Mouse (Mus musculus): ENCODE results near the gene Triobp. TPM values are rescaled to one million over a fixed set of nuclear protein-coding genes. Genes with fewer than 3 reads are reported as not detected.

The Triobp gene
- polyA plus RNA-seq, 1 experiment from 2014 or later, result 29.3 TPM

DNA sequence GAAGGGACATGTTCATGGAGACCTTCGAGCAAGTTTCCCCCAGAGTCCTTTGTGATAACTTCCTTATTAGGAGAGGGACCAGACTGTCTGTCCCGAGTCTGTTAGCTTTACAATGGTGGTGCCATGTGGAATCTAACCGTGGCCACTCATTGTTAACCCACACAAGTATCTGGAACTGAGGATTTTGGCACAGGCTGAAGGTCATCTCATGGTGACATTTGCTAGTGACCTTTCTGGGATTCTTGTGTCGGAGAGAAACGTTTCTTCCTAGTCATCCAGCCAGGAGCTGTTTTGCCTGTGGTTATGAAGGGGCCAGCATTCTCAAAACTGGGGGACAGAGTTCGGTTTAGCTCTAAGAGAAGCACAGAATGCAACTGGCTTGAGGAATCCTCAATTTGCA is 24.1 kb downstream of the Triobp start:
- H3K4me1 ChIP-seq (ENCODE audit: control insufficient read depth, insufficient read depth, low read length), result no peaks in the 10 kb centered on the region
- no peak overlapping the region for H3K4me3 ChIP-seq (ENCODE audit: low read depth, low read length)
- DNase-seq (ENCODE audit: low spot score) (no peak), ATAC-seq (no peak)
- H3K4me2 ChIP-seq (ENCODE audit: low read length), result no peak overlapping the region
- H3K9me3 ChIP-seq (replicated peaks; ENCODE audit: control insufficient read depth, low read length), result no peaks in the 10 kb centered on the region
- WGBS, result 84% methylated on average over 6 of the region's 6 CpGs
- H3K9ac ChIP-seq (ENCODE audit: low read length), result no peak overlapping the region
- no peak overlapping the region for H3K27ac ChIP-seq (ENCODE audit: low read depth, low read length)
- peaks cover 50% of the 10 kb centered on the region for H3K36me3 ChIP-seq (ENCODE audit: control insufficient read depth, insufficient read depth, low read length)
- H3K27me3 ChIP-seq (replicated peaks; ENCODE audit: control insufficient read depth, insufficient read depth, low read length), result no peaks in the 10 kb centered on the region

DNA sequence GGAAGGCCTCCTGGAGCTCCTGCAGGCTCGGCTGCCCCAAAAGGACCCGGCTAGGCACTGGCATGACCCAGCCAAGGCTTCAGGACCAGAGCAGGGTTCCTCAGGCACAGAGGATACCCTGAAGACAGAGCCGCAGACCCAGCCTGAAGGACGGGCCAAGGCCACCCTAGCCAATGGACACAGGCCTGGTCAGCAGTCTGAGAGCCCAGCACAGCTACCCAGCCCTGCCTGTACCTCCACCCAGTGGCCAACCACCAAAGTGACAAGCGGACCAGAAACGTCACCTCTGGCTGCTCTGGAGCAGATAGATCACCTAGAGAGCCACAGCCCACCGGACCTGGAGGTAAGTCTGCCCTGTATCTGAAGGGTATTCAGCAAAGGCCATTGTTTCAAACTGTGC is 26.4 kb downstream of the Triobp start:
- WGBS, result 82% methylated on average over 7 of the region's 7 CpGs
- Histone ChIP-seq H3K9me3 (replicated peaks; ENCODE audit: control insufficient read depth, low read length) (no peaks in the 10 kb centered on the region), H3K27ac (ENCODE audit: low read depth, low read length) (no peak overlapping the region), H3K4me3 (ENCODE audit: low read depth, low read length) (no peak overlapping the region), H3K4me2 (ENCODE audit: low read length) (no peak overlapping the region), H3K9ac (ENCODE audit: low read length) (no peak overlapping the region), H3K4me1 (ENCODE audit: control insufficient read depth, insufficient read depth, low read length) (no peaks in the 10 kb centered on the region), H3K36me3 (ENCODE audit: control insufficient read depth, insufficient read depth, low read length) (peaks cover 37% of the 10 kb centered on the region), H3K27me3 (replicated peaks; ENCODE audit: control insufficient read depth, insufficient read depth, low read length) (no peaks in the 10 kb centered on the region)
- DNase-seq (ENCODE audit: low spot score) (no peak), ATAC-seq (no peak)

DNA sequence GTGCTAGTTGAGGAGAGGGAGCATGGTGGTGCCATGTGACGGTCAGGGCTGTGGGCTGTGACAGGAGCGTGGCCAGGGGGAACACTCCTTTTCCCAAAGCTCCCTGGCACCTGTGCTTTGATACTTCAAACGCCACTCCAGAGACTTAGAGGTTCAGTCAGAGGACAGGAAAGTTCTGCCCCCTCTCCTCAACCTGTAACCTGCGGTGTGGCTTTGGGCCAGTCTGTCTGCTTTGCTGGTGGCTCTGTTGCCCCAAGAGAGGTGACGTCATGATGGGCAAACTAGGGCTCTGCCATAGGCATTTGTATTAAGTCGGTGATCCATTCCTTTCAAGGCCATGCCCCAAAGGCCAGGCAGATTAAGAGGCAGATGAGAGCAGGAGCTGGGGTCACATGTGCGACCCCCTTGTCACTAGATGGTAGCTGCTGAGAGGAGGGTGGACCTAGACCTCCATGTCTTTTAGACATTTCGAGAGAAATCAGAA is 30.2 kb downstream of the Triobp start:
- peaks cover 4% of the 10 kb centered on the region; the same call in 1 of the 2 replicates for H3K4me1 ChIP-seq (ENCODE audit: control insufficient read depth, insufficient read depth, low read length)
- H3K4me3 ChIP-seq (ENCODE audit: low read depth, low read length), result no peak overlapping the region
- H3K9me3 ChIP-seq (replicated peaks; ENCODE audit: control insufficient read depth, low read length), result no peaks in the 10 kb centered on the region
- 90% methylated on average over 8 of the region's 8 CpGs for WGBS
- H3K27me3 ChIP-seq (replicated peaks; ENCODE audit: control insufficient read depth, insufficient read depth, low read length), result no peaks in the 10 kb centered on the region
- H3K36me3 ChIP-seq (ENCODE audit: control insufficient read depth, insufficient read depth, low read length), result peaks cover 30% of the 10 kb centered on the region
- DNase-seq (ENCODE audit: low spot score) (no peak), ATAC-seq (no peak)
- no peak overlapping the region for H3K4me2 ChIP-seq (ENCODE audit: low read length)
- H3K27ac ChIP-seq (ENCODE audit: low read depth, low read length), result no peak overlapping the region
- no peak overlapping the region for H3K9ac ChIP-seq (ENCODE audit: low read length)

DNA sequence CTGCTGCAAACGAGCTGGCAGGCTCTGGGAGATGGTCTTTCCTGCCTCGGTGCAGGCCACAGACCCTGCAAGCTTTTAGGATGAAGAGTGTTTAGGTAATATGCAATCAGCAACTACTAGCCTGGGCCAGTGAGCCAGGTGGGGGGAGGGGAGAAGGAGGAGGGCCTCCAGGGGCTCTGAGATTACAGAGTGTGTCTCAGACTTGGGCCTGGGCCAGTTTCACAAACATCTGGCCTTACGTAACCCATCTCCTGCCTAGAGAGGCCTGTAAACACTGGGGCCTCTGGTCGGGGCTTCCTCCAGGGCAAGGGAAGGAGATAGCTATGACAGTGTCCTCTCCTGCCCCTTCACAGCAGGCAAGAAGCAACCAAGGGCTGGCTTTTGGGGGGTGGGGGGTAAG is 31.4 kb downstream of the Triobp start:
- ATAC-seq (no peak), DNase-seq (ENCODE audit: low spot score) (peak; percentile 20)
- no peak overlapping the region for H3K4me3 ChIP-seq (ENCODE audit: low read depth, low read length)
- H3K9ac ChIP-seq (ENCODE audit: low read length), result no peak overlapping the region
- H3K4me1 ChIP-seq (ENCODE audit: control insufficient read depth, insufficient read depth, low read length), result peaks cover 12% of the 10 kb centered on the region
- no peak overlapping the region for H3K27ac ChIP-seq (ENCODE audit: low read depth, low read length)
- no peak overlapping the region for H3K4me2 ChIP-seq (ENCODE audit: low read length)
- H3K27me3 ChIP-seq (replicated peaks; ENCODE audit: control insufficient read depth, insufficient read depth, low read length), result no peaks in the 10 kb centered on the region
- no peaks in the 10 kb centered on the region for H3K9me3 ChIP-seq (replicated peaks; ENCODE audit: control insufficient read depth, low read length)
- WGBS, result 25% methylated on average over 4 of the region's 4 CpGs
- peaks cover 24% of the 10 kb centered on the region for H3K36me3 ChIP-seq (ENCODE audit: control insufficient read depth, insufficient read depth, low read length)

DNA sequence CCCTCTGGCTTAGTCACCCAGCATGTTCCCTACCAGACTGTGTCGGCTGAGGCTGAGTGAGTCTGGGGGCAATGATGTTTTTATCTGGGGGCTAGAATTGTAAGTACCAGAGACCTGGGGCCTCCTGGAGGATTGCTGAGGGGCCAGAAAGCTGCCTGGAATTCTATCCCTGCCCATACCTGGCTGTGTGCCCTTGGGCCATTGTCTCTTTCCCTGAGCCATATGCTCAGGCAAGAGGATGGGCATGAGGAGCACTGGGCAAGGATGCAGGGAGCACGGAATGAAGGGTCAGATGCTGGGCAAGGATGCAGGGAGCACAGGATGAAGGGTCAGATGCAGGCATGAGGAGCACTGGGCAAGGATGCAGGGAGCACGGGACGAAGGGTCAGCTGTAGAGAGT is 32.6 kb downstream of the Triobp start:
- no peak for DNase-seq (ENCODE audit: low spot score)
- Histone ChIP-seq H3K27ac (ENCODE audit: low read depth, low read length) (no peak overlapping the region), H3K9ac (ENCODE audit: low read length) (no peak overlapping the region)

DNA sequence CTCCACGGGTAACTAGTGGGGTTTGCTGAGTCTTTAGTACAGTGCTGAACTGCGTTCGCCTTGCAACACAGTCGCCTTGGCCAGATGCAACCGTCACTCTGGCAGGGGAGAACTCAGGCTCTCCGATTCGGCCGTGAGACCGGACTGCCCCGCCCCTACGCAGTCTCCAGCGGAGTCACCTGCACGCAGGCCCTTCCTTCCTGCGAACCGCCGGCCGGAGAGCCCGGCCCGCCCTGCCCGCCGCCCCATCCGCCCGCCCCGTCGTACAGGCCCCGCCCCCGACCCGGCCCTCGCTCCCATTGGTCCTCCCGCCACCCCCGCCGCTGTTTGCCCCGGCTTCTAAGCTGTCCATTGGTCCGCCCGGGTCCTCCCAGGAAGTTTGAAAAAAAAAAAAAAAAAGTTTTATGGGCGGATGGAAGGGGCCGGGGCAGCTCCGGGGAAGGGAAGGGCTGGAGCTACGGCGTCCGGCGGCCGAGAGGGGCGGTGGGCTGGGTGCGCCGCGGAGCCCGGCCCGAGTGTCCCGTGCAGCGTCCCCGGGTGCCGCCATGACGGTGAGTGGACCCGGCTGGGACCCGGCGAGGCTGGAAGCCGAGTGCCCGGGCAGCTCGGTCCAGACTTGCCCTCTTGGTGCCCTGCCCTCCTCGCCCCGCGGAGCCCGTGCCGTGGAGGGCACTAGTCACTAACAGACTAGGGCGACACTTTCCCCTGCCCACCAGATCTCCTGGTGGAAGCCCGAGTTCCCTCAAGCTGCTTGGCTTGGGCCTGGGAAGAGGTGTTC is 35.3 kb downstream of the Triobp start:
- Histone ChIP-seq H3K4me3 (ENCODE audit: low read depth, low read length) (peak overlapping the region; percentile 58), H3K27me3 (replicated peaks; ENCODE audit: control insufficient read depth, insufficient read depth, low read length) (no peaks in the 10 kb centered on the region), H3K9ac (ENCODE audit: low read length) (peak overlapping the region; percentile 67), H3K4me2 (ENCODE audit: low read length) (peak overlapping the region; percentile 77), H3K36me3 (ENCODE audit: control insufficient read depth, insufficient read depth, low read length) (peaks cover 14% of the 10 kb centered on the region; the same call in 1 of the 2 replicates), H3K27ac (ENCODE audit: low read depth, low read length) (peak overlapping the region; percentile 46; the same call in 1 of the 2 replicates), H3K4me1 (ENCODE audit: control insufficient read depth, insufficient read depth, low read length) (peaks cover 14% of the 10 kb centered on the region), H3K9me3 (replicated peaks; ENCODE audit: control insufficient read depth, low read length) (no peaks in the 10 kb centered on the region)
- peak; percentile 89 for DNase-seq (ENCODE audit: low spot score)
- under 1% methylated on average over 49 of the region's 67 CpGs for WGBS
- peak; percentile 88 for ATAC-seq

More for the DNA sequence above, 32.6 kb downstream of the Triobp start:
- no peak for ATAC-seq
- no peaks in the 10 kb centered on the region for H3K9me3 ChIP-seq (replicated peaks; ENCODE audit: control insufficient read depth, low read length)
- H3K27me3 ChIP-seq (replicated peaks; ENCODE audit: control insufficient read depth, insufficient read depth, low read length), result no peaks in the 10 kb centered on the region
- no peak overlapping the region for H3K4me2 ChIP-seq (ENCODE audit: low read length)
- H3K4me1 ChIP-seq (ENCODE audit: control insufficient read depth, insufficient read depth, low read length), result peaks cover 14% of the 10 kb centered on the region
- H3K4me3 ChIP-seq (ENCODE audit: low read depth, low read length), result no peak overlapping the region
- 89% methylated on average over 4 of the region's 4 CpGs for WGBS
- H3K36me3 ChIP-seq (ENCODE audit: control insufficient read depth, insufficient read depth, low read length), result peaks cover 18% of the 10 kb centered on the region; the same call in 1 of the 2 replicates

DNA sequence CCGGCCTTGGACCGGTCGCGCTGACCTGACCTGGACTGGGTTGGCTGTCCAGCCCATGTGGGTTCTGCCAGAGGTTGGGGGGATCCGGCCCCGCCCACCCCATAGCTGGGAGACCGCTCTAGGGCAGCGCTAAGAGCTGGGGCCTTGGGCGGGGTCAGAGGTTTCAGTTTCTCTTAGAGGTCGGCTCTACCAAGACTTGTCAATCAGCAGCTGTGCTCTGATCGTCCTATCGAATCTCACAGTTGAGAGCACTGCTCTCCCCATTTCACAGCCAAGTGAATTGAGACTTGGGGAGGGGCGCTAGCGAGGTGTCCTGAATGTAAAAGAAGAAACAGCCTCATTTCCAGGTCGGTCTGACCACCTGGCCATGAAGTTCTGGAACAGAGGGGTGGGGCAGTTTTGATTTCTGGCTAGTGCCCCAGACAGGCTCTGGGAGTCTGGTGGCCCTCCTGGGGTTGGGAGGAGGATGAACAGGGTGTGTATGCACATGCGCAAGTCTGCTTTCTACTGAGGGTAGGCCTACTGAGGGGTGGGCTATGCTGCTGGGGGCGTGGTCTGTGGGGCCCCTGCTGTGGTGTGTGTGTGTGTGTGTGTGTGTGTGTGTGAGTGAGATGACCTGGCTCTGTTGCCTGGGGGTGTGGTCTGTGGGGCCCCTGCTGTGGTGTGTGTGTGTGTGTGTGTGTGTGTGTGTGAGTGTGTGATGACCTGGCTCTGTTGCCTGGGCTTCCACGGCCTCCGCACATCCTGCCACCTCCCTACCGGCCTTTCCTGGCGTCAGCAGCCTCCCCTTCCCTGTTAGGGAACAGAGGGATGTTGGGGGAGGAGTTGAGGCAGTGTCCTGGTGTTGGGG is 36.1 kb downstream of the Triobp start:
- no peaks in the 10 kb centered on the region for H3K27me3 ChIP-seq (replicated peaks; ENCODE audit: control insufficient read depth, insufficient read depth, low read length)
- H3K9ac ChIP-seq (ENCODE audit: low read length), result peak overlapping the region; percentile 67
- peak overlapping the region; percentile 58 for H3K4me3 ChIP-seq (ENCODE audit: low read depth, low read length)
- peak; percentile 33 for ATAC-seq
- peaks cover 12% of the 10 kb centered on the region; the same call in 1 of the 2 replicates for H3K36me3 ChIP-seq (ENCODE audit: control insufficient read depth, insufficient read depth, low read length)
- H3K4me2 ChIP-seq (ENCODE audit: low read length), result peak overlapping the region; percentile 77
- peak overlapping the region; percentile 46; the same call in 1 of the 2 replicates for H3K27ac ChIP-seq (ENCODE audit: low read depth, low read length)
- peak; percentile 38 for DNase-seq (ENCODE audit: low spot score)
- H3K4me1 ChIP-seq (ENCODE audit: control insufficient read depth, insufficient read depth, low read length), result peaks cover 22% of the 10 kb centered on the region
- no peaks in the 10 kb centered on the region for H3K9me3 ChIP-seq (replicated peaks; ENCODE audit: control insufficient read depth, low read length)
- under 1% methylated on average over 21 of the region's 21 CpGs for WGBS

DNA sequence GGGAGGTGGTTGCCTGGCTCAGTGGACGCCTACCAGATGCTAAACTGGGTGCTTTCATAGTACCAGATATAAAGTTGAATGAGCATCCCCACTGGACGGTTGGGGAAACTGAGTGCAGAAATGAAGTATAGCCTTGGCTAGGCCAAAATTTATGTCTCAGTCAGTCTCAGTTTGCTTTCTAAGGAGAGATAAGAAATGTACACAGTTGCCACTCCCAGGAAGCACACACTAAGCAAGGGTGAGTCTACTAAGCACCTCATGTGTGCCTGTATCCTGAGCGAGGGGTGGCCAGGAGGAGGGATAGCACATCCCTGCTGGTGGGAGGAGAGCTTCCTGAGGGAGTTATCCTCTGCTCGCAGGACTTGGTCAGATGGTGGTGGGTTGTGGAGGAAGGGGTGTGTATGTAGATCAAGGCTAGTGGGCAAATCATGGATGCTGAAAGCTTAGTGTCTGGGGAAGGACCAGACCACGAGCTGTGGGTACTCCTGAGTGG is 36.8 kb downstream of the Triobp start:
- Histone ChIP-seq H3K4me1 (ENCODE audit: control insufficient read depth, insufficient read depth, low read length) (peaks cover 23% of the 10 kb centered on the region), H3K27ac (ENCODE audit: low read depth, low read length) (no peak overlapping the region), H3K9ac (ENCODE audit: low read length) (no peak overlapping the region), H3K36me3 (ENCODE audit: control insufficient read depth, insufficient read depth, low read length) (peaks cover 11% of the 10 kb centered on the region; the same call in 1 of the 2 replicates), H3K27me3 (replicated peaks; ENCODE audit: control insufficient read depth, insufficient read depth, low read length) (no peaks in the 10 kb centered on the region), H3K4me3 (ENCODE audit: low read depth, low read length) (peak overlapping the region; percentile 58; the same call in 1 of the 2 replicates), H3K9me3 (replicated peaks; ENCODE audit: control insufficient read depth, low read length) (no peaks in the 10 kb centered on the region), H3K4me2 (ENCODE audit: low read length) (peak overlapping the region; percentile 77)
- WGBS, result 41% methylated on average over 5 of the region's 5 CpGs
- ATAC-seq (no peak), DNase-seq (ENCODE audit: low spot score) (no peak)

Data from forebrain, embryonic 14.5 days (tissue).